Mouse (Mus musculus): ENCODE data around the gene Tmie. TPM values are rescaled to one million over a fixed set of nuclear protein-coding genes. Genes with fewer than 3 reads are reported as not detected.

Gene Tmie
- polyA plus RNA-seq, 2 experiments, result 0.52 to 0.85 TPM

- Histone ChIP-seq H3K27me3 (ENCODE audit: control insufficient read depth, insufficient read depth, low read length) (peaks cover 29% of the 10 kb centered on the region), H3K36me3 (ENCODE audit: control insufficient read depth, insufficient read depth, low read length) (no peaks in the 10 kb centered on the region), H3K9ac (ENCODE audit: low read depth, low read length, severe bottlenecking) (no peak overlapping the region), H3K27ac (replicated peaks; ENCODE audit: low read depth, low read length) (no peak overlapping the region), H3K4me3 (replicated peaks; ENCODE audit: low read length) (no peak overlapping the region), H3K4me2 (replicated peaks; ENCODE audit: low read depth, low read length, severe bottlenecking) (no peak overlapping the region), H3K9me3 (ENCODE audit: control insufficient read depth, low read length) (no peaks in the 10 kb centered on the region), H3K4me1 (ENCODE audit: control insufficient read depth, insufficient read depth, low read length) (peaks cover 26% of the 10 kb centered on the region)
- TF ChIP-seq POLR2A (IDR thresholded peaks at IDR 0.05; ENCODE audit: borderline replicate concordance, extremely low read depth, insufficient read depth, insufficient read length), result no peak
- no peak for DNase-seq (ENCODE audit: low spot score)
- 86% methylated on average over 1 of the region's 1 CpGs for WGBS
- no peak for ATAC-seq (ENCODE audit: low FRiP score, low read depth)
Observed at GRCm38 (mm10) chr9:110877353-110877752, 2.6 kb downstream of the Tmie start.

GRCm38 (mm10) chr9:110875288-110875695 lies 4.6 kb downstream of the Tmie start:
- 23% methylated on average over 4 of the region's 6 CpGs for WGBS
- H3K27me3 ChIP-seq (ENCODE audit: control insufficient read depth, insufficient read depth, low read length), result peaks cover 22% of the 10 kb centered on the region
- no peak overlapping the region for H3K9ac ChIP-seq (ENCODE audit: low read depth, low read length, severe bottlenecking)
- DNase-seq (ENCODE audit: low spot score) (no peak), ATAC-seq (ENCODE audit: low FRiP score, low read depth) (no peak)
- H3K27ac ChIP-seq (replicated peaks; ENCODE audit: low read depth, low read length), result no peak overlapping the region
- H3K4me2 ChIP-seq (replicated peaks; ENCODE audit: low read depth, low read length, severe bottlenecking), result no peak overlapping the region
- H3K36me3 ChIP-seq (ENCODE audit: control insufficient read depth, insufficient read depth, low read length), result no peaks in the 10 kb centered on the region
- peaks cover 20% of the 10 kb centered on the region for H3K4me1 ChIP-seq (ENCODE audit: control insufficient read depth, insufficient read depth, low read length)
- no peak overlapping the region for H3K4me3 ChIP-seq (replicated peaks; ENCODE audit: low read length)
- no peak for TF ChIP-seq POLR2A (IDR thresholded peaks at IDR 0.05; ENCODE audit: borderline replicate concordance, extremely low read depth, insufficient read depth, insufficient read length)
- H3K9me3 ChIP-seq (ENCODE audit: control insufficient read depth, low read length), result no peaks in the 10 kb centered on the region

GRCm38 (mm10) chr9:110874660-110875191 lies 5.2 kb downstream of the Tmie start:
- Histone ChIP-seq H3K36me3 (ENCODE audit: control insufficient read depth, insufficient read depth, low read length) (no peaks in the 10 kb centered on the region), H3K9me3 (ENCODE audit: control insufficient read depth, low read length) (no peaks in the 10 kb centered on the region), H3K4me3 (replicated peaks; ENCODE audit: low read length) (no peak overlapping the region), H3K27me3 (ENCODE audit: control insufficient read depth, insufficient read depth, low read length) (peaks cover 22% of the 10 kb centered on the region), H3K9ac (ENCODE audit: low read depth, low read length, severe bottlenecking) (no peak overlapping the region), H3K27ac (replicated peaks; ENCODE audit: low read depth, low read length) (no peak overlapping the region), H3K4me2 (replicated peaks; ENCODE audit: low read depth, low read length, severe bottlenecking) (no peak overlapping the region), H3K4me1 (ENCODE audit: control insufficient read depth, insufficient read depth, low read length) (peaks cover 20% of the 10 kb centered on the region)
- ATAC-seq (ENCODE audit: low FRiP score, low read depth) (peak; percentile 56; the same call in 1 of the 2 replicates), DNase-seq (ENCODE audit: low spot score) (no peak)
- no peak for TF ChIP-seq POLR2A (IDR thresholded peaks at IDR 0.05; ENCODE audit: borderline replicate concordance, extremely low read depth, insufficient read depth, insufficient read length)
- WGBS, result 10% methylated on average over 3 of the region's 3 CpGs

- 0 out of 2 replicates have a peak overlapping the region, but pooled peaks have one; percentile 18 for H3K9ac ChIP-seq (ENCODE audit: low read depth, low read length, severe bottlenecking)
Observed at GRCm38 (mm10) chr9:110873681-110874659, 5.9 kb downstream of the Tmie start.

GRCm38 (mm10) chr9:110871030-110871429 lies 8.9 kb downstream of the Tmie start:
- Histone ChIP-seq H3K9ac (ENCODE audit: low read depth, low read length, severe bottlenecking) (no peak overlapping the region), H3K27ac (replicated peaks; ENCODE audit: low read depth, low read length) (no peak overlapping the region), H3K4me1 (ENCODE audit: control insufficient read depth, insufficient read depth, low read length) (peaks cover 14% of the 10 kb centered on the region), H3K9me3 (ENCODE audit: control insufficient read depth, low read length) (no peaks in the 10 kb centered on the region), H3K36me3 (ENCODE audit: control insufficient read depth, insufficient read depth, low read length) (no peaks in the 10 kb centered on the region), H3K4me3 (replicated peaks; ENCODE audit: low read length) (no peak overlapping the region), H3K27me3 (ENCODE audit: control insufficient read depth, insufficient read depth, low read length) (peaks cover 19% of the 10 kb centered on the region), H3K4me2 (replicated peaks; ENCODE audit: low read depth, low read length, severe bottlenecking) (no peak overlapping the region)
- no peak for TF ChIP-seq POLR2A (IDR thresholded peaks at IDR 0.05; ENCODE audit: borderline replicate concordance, extremely low read depth, insufficient read depth, insufficient read length)
- DNase-seq (ENCODE audit: low spot score) (peak; percentile 51), ATAC-seq (ENCODE audit: low FRiP score, low read depth) (no peak)
- WGBS, result 22% methylated on average over 7 of the region's 7 CpGs

More at GRCm38 (mm10) chr9:110873681-110874659, 5.9 kb downstream of the Tmie start:
- TF ChIP-seq POLR2A (IDR thresholded peaks at IDR 0.05; ENCODE audit: borderline replicate concordance, extremely low read depth, insufficient read depth, insufficient read length), result no peak
- Histone ChIP-seq H3K27ac (replicated peaks; ENCODE audit: low read depth, low read length) (no peak overlapping the region), H3K27me3 (ENCODE audit: control insufficient read depth, insufficient read depth, low read length) (peaks cover 20% of the 10 kb centered on the region), H3K4me2 (replicated peaks; ENCODE audit: low read depth, low read length, severe bottlenecking) (peak overlapping the region; percentile 41), H3K4me1 (ENCODE audit: control insufficient read depth, insufficient read depth, low read length) (peaks cover 15% of the 10 kb centered on the region), H3K9me3 (ENCODE audit: control insufficient read depth, low read length) (no peaks in the 10 kb centered on the region), H3K4me3 (replicated peaks; ENCODE audit: low read length) (peak overlapping the region; percentile 22), H3K36me3 (ENCODE audit: control insufficient read depth, insufficient read depth, low read length) (no peaks in the 10 kb centered on the region)
- 12% methylated on average over 40 of the region's 40 CpGs for WGBS
- DNase-seq (ENCODE audit: low spot score) (peak; percentile 35), ATAC-seq (ENCODE audit: low FRiP score, low read depth) (peak; percentile 1; the same call in 1 of the 2 replicates)

Measured in limb, embryonic 14.5 days (tissue).